In genomic region chr10:59241141-59241541, GRCm38 (mm10) we compare ENCODE assay signal across 10 mouse cellular contexts. TPM values are rescaled to one million over a fixed set of nuclear protein-coding genes. Genes with fewer than 3 reads are reported as not detected.
A peak's percentile ranks its signal among the peaks of the same experiment; 100 is the strongest.
DNase-seq lines count a peak whose midpoint lies in the region; ATAC-seq and TF ChIP-seq lines count a peak whose summit lies in the region.
"Had no signal": no experiment of that assay in that cellular context is flagged by ENCODE, and none has a peak within 500 bp of the region (broad histone marks: within the 10 kb centered on the region; RNA-seq: fewer than 3 reads in every experiment).

No protein-coding gene starts in this region.

- 50% methylated on average over 3 of the region's 3 CpGs for WGBS in hindbrain, postnatal 0 days
- WGBS in hindbrain, embryonic 12.5 days = 61% methylated on average over 3 of the region's 3 CpGs
- 70% methylated on average over 3 of the region's 3 CpGs for WGBS in forebrain, embryonic 11.5 days

- H3K27me3 ChIP-seq in hindbrain, postnatal 0 days (ENCODE audit: insufficient read depth, low read length) = no peaks in the 10 kb centered on the region
- H3K27me3 ChIP-seq in hindbrain, embryonic 12.5 days = no peaks in the 10 kb centered on the region
- H3K27me3 ChIP-seq in forebrain, embryonic 11.5 days (ENCODE audit: control insufficient read depth, insufficient read depth, low read length) = no peaks in the 10 kb centered on the region
- H3K27me3 ChIP-seq: midbrain, embryonic 12.5 days had no signal

- no peak overlapping the region for H3K4me3 ChIP-seq in hindbrain, postnatal 0 days (ENCODE audit: low read length)
- no peak overlapping the region for H3K4me3 ChIP-seq in hindbrain, embryonic 12.5 days
- H3K4me3 ChIP-seq in forebrain, embryonic 11.5 days (ENCODE audit: low read depth, low read length) = no peak overlapping the region
- H3K4me3 ChIP-seq: midbrain, embryonic 12.5 days had no signal

- no peaks in the 10 kb centered on the region for H3K4me1 ChIP-seq in hindbrain, postnatal 0 days (ENCODE audit: insufficient read depth, low read length)
- H3K4me1 ChIP-seq in hindbrain, embryonic 12.5 days = no peaks in the 10 kb centered on the region
- no peaks in the 10 kb centered on the region for H3K4me1 ChIP-seq in forebrain, embryonic 11.5 days (replicated peaks; ENCODE audit: control insufficient read depth, insufficient read depth, low read length)
- H3K4me1 ChIP-seq: midbrain, embryonic 12.5 days had no signal

- H3K9ac ChIP-seq in hindbrain, postnatal 0 days (replicated peaks; ENCODE audit: low read length) = no peak overlapping the region
- no peak overlapping the region for H3K9ac ChIP-seq in hindbrain, embryonic 12.5 days
- H3K9ac ChIP-seq in forebrain, embryonic 11.5 days (ENCODE audit: low read length) = no peak overlapping the region
- H3K9ac ChIP-seq: midbrain, embryonic 12.5 days had no signal

- TF ChIP-seq CTCF in hindbrain, postnatal 0 days (IDR thresholded peaks at IDR 0.05; ENCODE audit: low read depth) = no peak

- DNase-seq in hindbrain, postnatal 0 days (ENCODE audit: low spot score) = peak; percentile 19
- DNase-seq in ZHBTc4 (ENCODE audit: low read depth, low spot score) = peak; percentile 34
- DNase-seq in kidney, adult 18-20 months = peak; percentile 53
- peak; percentile 66 to 67 for DNase-seq in lung, postnatal 4 days
- no peak for DNase-seq in cerebellum, adult 8-10 months
- no peak for DNase-seq in forebrain, embryonic 11.5 days (ENCODE audit: low spot score)

- no peak overlapping the region for H3K27ac ChIP-seq in hindbrain, postnatal 0 days
- no peak overlapping the region for H3K27ac ChIP-seq in hindbrain, embryonic 12.5 days
- H3K27ac ChIP-seq in forebrain, embryonic 11.5 days (ENCODE audit: low read depth, low read length) = no peak overlapping the region
- H3K27ac ChIP-seq: midbrain, embryonic 12.5 days had no signal

- no peak overlapping the region for H3K4me2 ChIP-seq in hindbrain, postnatal 0 days (ENCODE audit: low read depth, low read length)
- no peak overlapping the region for H3K4me2 ChIP-seq in hindbrain, embryonic 12.5 days (replicated peaks)
- no peak overlapping the region for H3K4me2 ChIP-seq in forebrain, embryonic 11.5 days (ENCODE audit: low read depth, low read length, severe bottlenecking)
- H3K4me2 ChIP-seq: midbrain, embryonic 12.5 days had no signal

- H3K9me3 ChIP-seq in hindbrain, postnatal 0 days (ENCODE audit: low read length) = no peaks in the 10 kb centered on the region
- H3K9me3 ChIP-seq in hindbrain, embryonic 12.5 days (replicated peaks) = no peaks in the 10 kb centered on the region
- H3K9me3 ChIP-seq in forebrain, embryonic 11.5 days (ENCODE audit: control insufficient read depth, low read length) = no peaks in the 10 kb centered on the region
- H3K9me3 ChIP-seq: midbrain, embryonic 12.5 days had no signal

- no peak for ATAC-seq in hindbrain, postnatal 0 days
- no peak for ATAC-seq in hindbrain, embryonic 12.5 days (ENCODE audit: low FRiP score)
- ATAC-seq in erythroblast, adult 5-6 weeks (replicated peaks; ENCODE audit: low FRiP score, poor library complexity, severe bottlenecking) = no peak
- no peak for ATAC-seq in forebrain, embryonic 11.5 days (replicated peaks; ENCODE audit: low FRiP score)

- no peaks in the 10 kb centered on the region for H3K36me3 ChIP-seq in hindbrain, postnatal 0 days (ENCODE audit: insufficient read depth, low read length)
- H3K36me3 ChIP-seq in hindbrain, embryonic 12.5 days = no peaks in the 10 kb centered on the region
- no peaks in the 10 kb centered on the region for H3K36me3 ChIP-seq in forebrain, embryonic 11.5 days (ENCODE audit: control insufficient read depth, insufficient read depth, low read length)
- H3K36me3 ChIP-seq: midbrain, embryonic 12.5 days had no signal

RNA-seq across cellular contexts. Expression of gene Sowahc, which starts 19.4 kb away (rescaled TPM):
- 28.1 and 30.1 TPM in 2 replicates for total RNA-seq in hindbrain, postnatal 0 days (2014; rRNA removed)
- polyA plus RNA-seq in hindbrain, postnatal 0 days (2015; fragmentation: Nextera tagmentation; extraction: Ambion mirVana) = 12.4 and 12.5 TPM in 2 replicates
- 19.6 and 20.8 TPM in 2 replicates for polyA plus RNA-seq in hindbrain, embryonic 12.5 days (2016; fragmentation: Nextera tagmentation; extraction: Ambion mirVana)
- 5.6 and 6.5 TPM in 2 replicates for total RNA-seq in erythroblast, adult 5-6 weeks (2015; ENCODE audit: low replicate concordance)
- total RNA-seq in erythroblast, adult 5-6 weeks (2017; ENCODE audit: low replicate concordance) = 3.9 and 5.9 TPM in 2 replicates
- polyA plus RNA-seq in forebrain, embryonic 11.5 days (2014; fragmentation: Nextera tagmentation; extraction: Ambion mirVana) = 13.7 and 15.2 TPM in 2 replicates
- total RNA-seq: MEL had no signal

RNA-seq across cellular contexts. Expression of gene Sept10, which starts 19.5 kb away (rescaled TPM):
- 13.6 and 15.2 TPM in 2 replicates for total RNA-seq in hindbrain, postnatal 0 days (2014; rRNA removed)
- polyA plus RNA-seq in hindbrain, postnatal 0 days (2015; fragmentation: Nextera tagmentation; extraction: Ambion mirVana) = 18.3 and 20.4 TPM in 2 replicates
- polyA plus RNA-seq in hindbrain, embryonic 12.5 days (2016; fragmentation: Nextera tagmentation; extraction: Ambion mirVana) = 24.4 and 29.0 TPM in 2 replicates
- 1.7 and 2.3 TPM in 2 replicates for total RNA-seq in erythroblast, adult 5-6 weeks (2015; ENCODE audit: low replicate concordance)
- total RNA-seq in erythroblast, adult 5-6 weeks (2017; ENCODE audit: low replicate concordance) = 3.2 and 4.8 TPM in 2 replicates
- polyA plus RNA-seq in forebrain, embryonic 11.5 days (2014; fragmentation: Nextera tagmentation; extraction: Ambion mirVana) = 31.8 and 37.3 TPM in 2 replicates
- total RNA-seq: MEL had no signal

Comparison
In these comparisons a context has a peak if more than half of its experiments do, and no peak if none do; other contexts are left out.
1. DNase-seq: peak in hindbrain, postnatal 0 days (single experiment), ZHBTc4 (single experiment), kidney, adult 18-20 months (single experiment) and lung, postnatal 4 days (2 of 2); none in cerebellum, adult 8-10 months (single experiment) and forebrain, embryonic 11.5 days (single experiment).